Mouse (Mus musculus): Measurements from ENCODE around the gene Dpp9.

DNA sequence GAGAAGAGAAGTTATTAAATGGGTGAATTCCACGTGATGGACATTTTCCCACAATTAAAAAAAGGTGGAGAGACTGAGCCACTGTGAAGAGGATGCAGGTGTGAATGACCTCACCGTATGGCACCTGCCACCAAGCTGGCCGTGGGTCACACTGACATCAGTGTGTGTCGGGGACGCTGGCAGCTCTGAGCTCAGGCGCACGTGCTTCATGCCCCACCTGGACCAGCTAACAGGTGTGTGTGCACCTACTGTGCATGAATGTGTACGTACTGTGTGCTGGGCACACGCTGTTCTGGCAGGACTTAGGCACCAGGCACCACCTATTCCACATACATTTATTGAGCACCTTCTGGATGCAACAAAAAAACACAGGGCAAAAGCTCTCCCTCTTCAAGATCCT, 74.2 kb downstream of the Dpp9 start:
- TF ChIP-seq CTCF (IDR thresholded peaks at IDR 0.05; ENCODE audit: control insufficient read depth, insufficient read depth, insufficient read length), result no peak
- no peak for TF ChIP-seq USF1 (IDR thresholded peaks at IDR 0.05; ENCODE audit: low read depth)
- TF ChIP-seq MYOD1 (IDR thresholded peaks at IDR 0.05; ENCODE audit: control insufficient read depth, insufficient read length, low read depth), result no peak
- TF ChIP-seq MYOG (IDR thresholded peaks at IDR 0.05; ENCODE audit: control insufficient read depth, extremely low read depth, insufficient read length), result no peak
- TF ChIP-seq MAX (IDR thresholded peaks at IDR 0.05), result no peak
- no peak for TF ChIP-seq CEBPB (IDR thresholded peaks at IDR 0.05; ENCODE audit: low read depth)
- TF ChIP-seq FOSL1 (IDR thresholded peaks at IDR 0.05; ENCODE audit: insufficient read depth, low read length, poor library complexity, severe bottlenecking), result no peak

Measured in C2C12 (cell line).